Mouse (Mus musculus): ENCODE results near the gene Adgrb3. TPM values are rescaled to one million over a fixed set of nuclear protein-coding genes. Genes with fewer than 3 reads are reported as not detected.
"Not testable (repeated sequence)": the region's sequence is repeated elsewhere in the genome, so short reads cannot be mapped to it uniquely, and the experiment has no call there.

Adgrb3 gene
- polyA plus RNA-seq, 1 experiment from 2014 or later = 19.9 TPM

- WGBS = 32% methylated on average over 6 of the region's 6 CpGs
- Histone ChIP-seq H3K4me2 (replicated peaks) (no peak overlapping the region), H3K9ac (no peak overlapping the region), H3K27me3 (replicated peaks) (no peaks in the 10 kb centered on the region), H3K4me1 (no peaks in the 10 kb centered on the region), H3K27ac (no peak overlapping the region), H3K9me3 (no peaks in the 10 kb centered on the region), H3K36me3 (no peaks in the 10 kb centered on the region), H3K4me3 (no peak overlapping the region)
- no peak for ATAC-seq (ENCODE audit: low FRiP score, low read depth)
Observed at GRCm38 (mm10) chr1:25063964-25064363, 765.5 kb downstream of the Adgrb3 start.

GRCm38 (mm10) chr1:25060935-25061334 is 768.6 kb downstream of the Adgrb3 start:
- Histone ChIP-seq H3K4me1 (no peaks in the 10 kb centered on the region), H3K27ac (no peak overlapping the region), H3K4me3 (no peak overlapping the region), H3K9me3 (no peaks in the 10 kb centered on the region), H3K27me3 (replicated peaks) (no peaks in the 10 kb centered on the region), H3K9ac (no peak overlapping the region), H3K4me2 (replicated peaks) (no peak overlapping the region), H3K36me3 (no peaks in the 10 kb centered on the region)
- WGBS = 86% methylated on average over 3 of the region's 3 CpGs
- ATAC-seq (ENCODE audit: low FRiP score, low read depth) = no peak

GRCm38 (mm10) chr1:25060191-25060590 is 769.3 kb downstream of the Adgrb3 start:
- Histone ChIP-seq H3K36me3 (no peaks in the 10 kb centered on the region), H3K4me3 (no peak overlapping the region), H3K9ac (no peak overlapping the region), H3K9me3 (no peaks in the 10 kb centered on the region), H3K27me3 (replicated peaks) (no peaks in the 10 kb centered on the region), H3K4me2 (replicated peaks) (no peak overlapping the region), H3K27ac (no peak overlapping the region), H3K4me1 (no peaks in the 10 kb centered on the region)
- WGBS = 90% methylated on average over 6 of the region's 6 CpGs
- no peak for ATAC-seq (ENCODE audit: low FRiP score, low read depth)

- Histone ChIP-seq H3K27ac (no peak overlapping the region), H3K9me3 (no peaks in the 10 kb centered on the region), H3K4me3 (no peak overlapping the region), H3K36me3 (no peaks in the 10 kb centered on the region), H3K9ac (no peak overlapping the region), H3K27me3 (replicated peaks) (no peaks in the 10 kb centered on the region), H3K4me1 (no peaks in the 10 kb centered on the region), H3K4me2 (replicated peaks) (no peak overlapping the region)
- WGBS = 85% methylated on average over 2 of the region's 2 CpGs
- no peak for ATAC-seq (ENCODE audit: low FRiP score, low read depth)
Observed at GRCm38 (mm10) chr1:25057656-25058055, 771.9 kb downstream of the Adgrb3 start.

- Histone ChIP-seq H3K9ac (no peak overlapping the region), H3K27me3 (replicated peaks) (no peaks in the 10 kb centered on the region), H3K4me1 (no peaks in the 10 kb centered on the region), H3K4me2 (replicated peaks) (no peak overlapping the region), H3K4me3 (no peak overlapping the region), H3K9me3 (no peaks in the 10 kb centered on the region), H3K27ac (no peak overlapping the region), H3K36me3 (no peaks in the 10 kb centered on the region)
- no peak for ATAC-seq (ENCODE audit: low FRiP score, low read depth)
- WGBS = 88% methylated on average over 6 of the region's 6 CpGs
Observed at GRCm38 (mm10) chr1:25057212-25057611, 772.3 kb downstream of the Adgrb3 start.

GRCm38 (mm10) chr1:25042091-25042490 is 787.4 kb downstream of the Adgrb3 start:
- H3K9me3 ChIP-seq = no peaks in the 10 kb centered on the region
- no peak overlapping the region for H3K9ac ChIP-seq
- ATAC-seq (ENCODE audit: low FRiP score, low read depth) = no peak
- no peak overlapping the region for H3K27ac ChIP-seq
- no peak overlapping the region for H3K4me3 ChIP-seq
- no peak overlapping the region for H3K4me2 ChIP-seq (replicated peaks)
- 88% methylated on average over 4 of the region's 4 CpGs for WGBS
- H3K4me1 ChIP-seq = no peaks in the 10 kb centered on the region
- H3K36me3 ChIP-seq = no peaks in the 10 kb centered on the region
- no peaks in the 10 kb centered on the region for H3K27me3 ChIP-seq (replicated peaks)

GRCm38 (mm10) chr1:25034161-25034560 is 795.3 kb downstream of the Adgrb3 start:
- WGBS = 74% methylated on average over 10 of the region's 10 CpGs
- H3K9ac ChIP-seq = no peak overlapping the region
- H3K4me1 ChIP-seq = peaks cover 4% of the 10 kb centered on the region; the same call in 1 of the 2 replicates
- peak; percentile 61; the same call in 1 of the 2 replicates for ATAC-seq (ENCODE audit: low FRiP score, low read depth)
- H3K27ac ChIP-seq = no peak overlapping the region
- H3K36me3 ChIP-seq = no peaks in the 10 kb centered on the region
- H3K4me2 ChIP-seq (replicated peaks) = no peak overlapping the region
- no peaks in the 10 kb centered on the region for H3K27me3 ChIP-seq (replicated peaks)
- H3K4me3 ChIP-seq = no peak overlapping the region
- no peaks in the 10 kb centered on the region for H3K9me3 ChIP-seq

GRCm38 (mm10) chr1:25033155-25034095 is 796.1 kb downstream of the Adgrb3 start:
- H3K4me2 ChIP-seq (replicated peaks) = 0 out of 2 replicates have a peak overlapping the region, but pooled peaks have one; percentile 12
- WGBS = 53% methylated on average over 8 of the region's 8 CpGs

GRCm38 (mm10) chr1:25023156-25023555 is 806.4 kb downstream of the Adgrb3 start:
- H3K27me3 ChIP-seq (replicated peaks) = no peaks in the 10 kb centered on the region
- no peak overlapping the region for H3K9ac ChIP-seq
- WGBS = 88% methylated on average over 3 of the region's 3 CpGs
- H3K4me2 ChIP-seq (replicated peaks) = no peak overlapping the region
- H3K4me3 ChIP-seq = no peak overlapping the region
- H3K9me3 ChIP-seq = no peaks in the 10 kb centered on the region
- no peaks in the 10 kb centered on the region for H3K36me3 ChIP-seq
- ATAC-seq (ENCODE audit: low FRiP score, low read depth) = no peak
- H3K4me1 ChIP-seq = no peaks in the 10 kb centered on the region
- H3K27ac ChIP-seq = no peak overlapping the region

More at GRCm38 (mm10) chr1:25033155-25034095, 796.1 kb downstream of the Adgrb3 start:
- Histone ChIP-seq H3K27me3 (replicated peaks) (no peaks in the 10 kb centered on the region), H3K4me3 (no peak overlapping the region), H3K36me3 (no peaks in the 10 kb centered on the region), H3K9ac (no peak overlapping the region), H3K27ac (no peak overlapping the region), H3K9me3 (no peaks in the 10 kb centered on the region), H3K4me1 (peaks cover 4% of the 10 kb centered on the region; the same call in 1 of the 2 replicates)
- peak; percentile 96 for ATAC-seq (ENCODE audit: low FRiP score, low read depth)

- not testable (repeated sequence) for H3K4me1 ChIP-seq; H3K4me2 ChIP-seq (replicated peaks); H3K9me3 ChIP-seq; H3K9ac ChIP-seq; H3K27me3 ChIP-seq (replicated peaks); H3K4me3 ChIP-seq; H3K27ac ChIP-seq; ATAC-seq (ENCODE audit: low FRiP score, low read depth); H3K36me3 ChIP-seq
- 92% methylated on average over 8 of the region's 8 CpGs for WGBS
Observed at GRCm38 (mm10) chr1:25017851-25018250, 811.7 kb downstream of the Adgrb3 start.

Measured in neural tube, embryonic 12.5 days (tissue).